Mouse (Mus musculus) liver, postnatal 0 days (tissue): ENCODE measurements around the gene Fbrs.

ENCODE experiments used
- CTCF ChIP-seq: sonication (generic); IDR thresholded peaks from 2 replicates; pipeline ENCODE4 v1.5.1; 2016; ENCODE audit warnings: antibody characterized with exemption, low read depth
- EP300 ChIP-seq: IDR thresholded peaks from 2 replicates; pipeline ENCODE4 v1.6.1; 2016; ENCODE audit warnings: antibody characterized with exemption, low read depth, mild to moderate bottlenecking

DNA sequence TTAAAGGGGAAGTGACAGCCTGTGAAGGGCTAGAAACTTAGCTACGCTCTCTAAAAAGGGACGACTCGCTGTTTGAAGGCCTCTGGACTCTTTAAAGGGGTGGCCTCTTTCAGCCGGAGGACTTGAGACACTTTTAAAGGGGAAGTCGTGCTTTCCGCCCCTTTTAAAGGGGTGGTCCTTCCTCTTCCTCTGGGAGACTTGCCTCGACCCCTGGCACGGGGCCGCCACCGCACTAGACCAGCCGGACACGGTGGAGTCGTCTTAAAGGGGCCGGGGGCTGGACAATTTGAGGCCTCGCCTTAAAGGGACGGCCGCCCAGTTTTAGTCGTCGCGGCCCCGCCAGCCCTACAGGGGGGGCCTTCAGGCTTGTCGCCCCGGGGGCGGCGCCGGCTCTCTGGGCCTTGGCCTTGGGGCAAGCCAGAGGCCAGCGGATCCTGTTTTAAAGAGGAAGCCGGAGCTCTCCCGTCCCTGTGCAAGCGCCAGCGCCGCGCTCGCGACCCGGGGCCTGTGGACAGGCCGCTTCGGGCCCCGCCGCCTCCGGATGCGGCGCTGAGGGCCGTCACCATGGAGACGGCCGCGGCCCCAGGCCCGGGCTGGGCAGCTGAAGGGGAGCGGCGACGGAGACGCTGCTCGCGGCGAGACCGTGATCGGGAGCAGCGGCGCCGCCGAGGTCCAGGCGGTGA is at the start of gene Fbrs:
- TF ChIP-seq CTCF (peak; percentile 25), EP300 (peak; percentile 1; the same call in 1 of the 2 replicates)
